8 mouse cellular contexts compared by ENCODE assay signal in genomic region chr15:102341580-102341979, GRCm38 (mm10). TPM values are rescaled to one million over a fixed set of nuclear protein-coding genes. Genes with fewer than 3 reads are reported as not detected.
DNase-seq lines count a peak whose midpoint lies in the region; ATAC-seq and TF ChIP-seq lines count a peak whose summit lies in the region.

No protein-coding gene starts in this region.

- no peak for ATAC-seq in Patski
- 0 out of 2 replicates have a peak, but pooled peaks have one; percentile 50 for ATAC-seq in erythroid progenitor cell, adult 5-6 weeks (replicated peaks; ENCODE audit: low FRiP score, poor library complexity, severe bottlenecking)

- H3K9me3 ChIP-seq in forebrain, embryonic 10.5 days, result no peaks in the 10 kb centered on the region

- WGBS in forebrain, embryonic 10.5 days, result 8% methylated on average over 1 of the region's 1 CpGs

- CTCF ChIA-PET in Patski (lab: Charles Lee), result interaction anchor here (0.9 to 1.0 kb wide), 2 partner anchors 15 to 33 kb away, joined by 3 to 4 read pairs; partner anchors contain the start of gene Pfdn5

- POLR2A ChIA-PET in Patski (lab: Charles Lee), result no interaction called here

- peak; percentile 36 to 41 for DNase-seq in cerebellum, adult 18-20 months
- no peak for DNase-seq in cerebellum, adult 11 months
- DNase-seq in left cerebral cortex, adult 2 months (ENCODE audit: extremely low spot score in 1 of 2, low spot score in 2 of 2), result no peak
- DNase-seq in left cerebral cortex, adult 11 months (ENCODE audit: low spot score), result no peak
- no peak for DNase-seq in Patski (ENCODE audit: low read depth, low spot score)
- DNase-seq in lung, postnatal 10 days, result peak; percentile 78
- DNase-seq in forebrain, embryonic 10.5 days (ENCODE audit: extremely low spot score, low spot score), result no peak

- intact Hi-C loops in left cerebral cortex, adult 2 months (cut with DNase I), result loop anchor here (5.0 kb wide), 1 partner anchor 36 kb away; no protein-coding TSS in a partner anchor

- no peak overlapping the region for H3K4me3 ChIP-seq in left cerebral cortex, adult 2 months
- H3K4me3 ChIP-seq in forebrain, embryonic 10.5 days, result no peak overlapping the region

- no peaks in the 10 kb centered on the region for H3K27me3 ChIP-seq in Patski
- H3K27me3 ChIP-seq in forebrain, embryonic 10.5 days (ENCODE audit: poor library complexity, severe bottlenecking), result no peaks in the 10 kb centered on the region

- H3K36me3 ChIP-seq in forebrain, embryonic 10.5 days (replicated peaks), result peaks cover 95% of the 10 kb centered on the region

- no peaks in the 10 kb centered on the region for H3K4me1 ChIP-seq in forebrain, embryonic 10.5 days

- no peak overlapping the region for H3K27ac ChIP-seq in left cerebral cortex, adult 2 months
- H3K27ac ChIP-seq in forebrain, embryonic 10.5 days, result no peak overlapping the region

- TF ChIP-seq CTCF in left cerebral cortex, adult 2 months (IDR thresholded peaks at IDR 0.05), result peak; percentile 71
- TF ChIP-seq CTCF in Patski (IDR thresholded peaks at IDR 0.05), result peak; percentile 87

- in situ Hi-C loops in Patski (cut with MboI; ENCODE audit: low pct_unique_long_range_greater_than_20kb), result no loop called here

RNA-seq across cellular contexts. Expression of gene Aaas, which starts 9.0 kb away (rescaled TPM):
- total RNA-seq in left cerebral cortex, adult 2 months (2021), result 10 to 100 TPM; 14.3 to 18.9 TPM
- 43.3 TPM for polyA plus RNA-seq in Patski (2021)
- total RNA-seq in erythroid progenitor cell, adult 5-6 weeks (2015; ENCODE audit: low replicate concordance), result 41.9 and 51.5 TPM in 2 replicates
- 18.2 and 49.8 TPM in 2 replicates for total RNA-seq in erythroid progenitor cell, adult 5-6 weeks (2017; ENCODE audit: low replicate concordance)
- 141 and 144 TPM in 2 replicates for polyA plus RNA-seq in forebrain, embryonic 10.5 days (2016; fragmentation: Nextera tagmentation; extraction: Ambion mirVana)

RNA-seq across cellular contexts. Expression of gene Myg1, which starts 10.1 kb away (rescaled TPM):
- total RNA-seq in left cerebral cortex, adult 2 months (2021), result 10 to 100 TPM; 65.1 to 67.9 TPM
- 87.1 TPM for polyA plus RNA-seq in Patski (2021)
- 27.8 and 39.0 TPM in 2 replicates for total RNA-seq in erythroid progenitor cell, adult 5-6 weeks (2015; ENCODE audit: low replicate concordance)
- total RNA-seq in erythroid progenitor cell, adult 5-6 weeks (2017; ENCODE audit: low replicate concordance), result 16.2 and 29.7 TPM in 2 replicates
- polyA plus RNA-seq in forebrain, embryonic 10.5 days (2016; fragmentation: Nextera tagmentation; extraction: Ambion mirVana), result 127 and 128 TPM in 2 replicates

RNA-seq across cellular contexts. Expression of gene Pfdn5, which starts 15.7 kb away (rescaled TPM):
- total RNA-seq in left cerebral cortex, adult 2 months (2021), result 100 to 1,000 TPM; 408 to 428 TPM
- 642 TPM for polyA plus RNA-seq in Patski (2021)
- 121 and 130 TPM in 2 replicates for total RNA-seq in erythroid progenitor cell, adult 5-6 weeks (2015; ENCODE audit: low replicate concordance)
- 68.3 and 116 TPM in 2 replicates for total RNA-seq in erythroid progenitor cell, adult 5-6 weeks (2017; ENCODE audit: low replicate concordance)
- polyA plus RNA-seq in forebrain, embryonic 10.5 days (2016; fragmentation: Nextera tagmentation; extraction: Ambion mirVana), result 311 and 331 TPM in 2 replicates

RNA-seq across cellular contexts. Expression of gene Sp7, which starts 25.4 kb away (rescaled TPM):
- under 1 TPM; 0.27 to 0.61 TPM for total RNA-seq in left cerebral cortex, adult 2 months (2021)
- not detected for polyA plus RNA-seq in Patski (2021)
- not detected in 2 replicates for total RNA-seq in erythroid progenitor cell, adult 5-6 weeks (2015; ENCODE audit: low replicate concordance)
- total RNA-seq in erythroid progenitor cell, adult 5-6 weeks (2017; ENCODE audit: low replicate concordance), result not detected in 2 replicates
- 0.25 and 0.42 TPM in 2 replicates for polyA plus RNA-seq in forebrain, embryonic 10.5 days (2016; fragmentation: Nextera tagmentation; extraction: Ambion mirVana)

RNA-seq across cellular contexts. Expression of gene Espl1, which starts 45.5 kb away (rescaled TPM):
- total RNA-seq in left cerebral cortex, adult 2 months (2021), result 1 to 10 TPM; 1.1 to 1.5 TPM
- 21.8 TPM for polyA plus RNA-seq in Patski (2021)
- total RNA-seq in erythroid progenitor cell, adult 5-6 weeks (2015; ENCODE audit: low replicate concordance), result 145 and 158 TPM in 2 replicates
- total RNA-seq in erythroid progenitor cell, adult 5-6 weeks (2017; ENCODE audit: low replicate concordance), result 127 and 176 TPM in 2 replicates
- polyA plus RNA-seq in forebrain, embryonic 10.5 days (2016; fragmentation: Nextera tagmentation; extraction: Ambion mirVana), result 55.6 and 59.9 TPM in 2 replicates

Comparison
In these comparisons a context has a peak if more than half of its experiments do, and no peak if none do; other contexts are left out.
1. DNase-seq: peak in cerebellum, adult 18-20 months (2 of 2) and lung, postnatal 10 days (single experiment); none in cerebellum, adult 11 months (single experiment), left cerebral cortex, adult 2 months (0 of 2), left cerebral cortex, adult 11 months (single experiment), Patski (single experiment) and forebrain, embryonic 10.5 days (single experiment).